Mouse (Mus musculus) layer of hippocampus, adult 2 months (tissue): ENCODE measurements around the gene Htr2b. TPM values are rescaled to one million over a fixed set of nuclear protein-coding genes. Genes with fewer than 3 reads are reported as not detected.

Experiments
- DNase-seq, 2 experiments: peaks; one replicate each; pipeline ENCODE4 v3.0.0; 2022; ENCODE audit warnings: low spot score in 2 of 2
- H3K27ac ChIP-seq: fragments of 200-600 bp; 2 replicates; pipeline ENCODE4 v1.8.1; 2022
- H3K4me3 ChIP-seq: fragments of 200-600 bp; 2 replicates; pipeline ENCODE4 v1.8.1; 2022; ENCODE audit warnings: mild to moderate bottlenecking
- CTCF ChIP-seq: fragments of 200-600 bp; conservative IDR thresholded peaks from 2 replicates; pipeline ENCODE4 v1.8.1; 2022; ENCODE audit warnings: antibody characterized with exemption, mild to moderate bottlenecking, moderate library complexity
- total RNA-seq, 2 experiments: library from RNA; stranded (reverse); gene quantifications; 2 replicates each; pipeline ENCODE4 v1.2.3; 2021

Gene Htr2b
- total RNA-seq, 2 experiments from 2014 or later: not detected

DNA sequence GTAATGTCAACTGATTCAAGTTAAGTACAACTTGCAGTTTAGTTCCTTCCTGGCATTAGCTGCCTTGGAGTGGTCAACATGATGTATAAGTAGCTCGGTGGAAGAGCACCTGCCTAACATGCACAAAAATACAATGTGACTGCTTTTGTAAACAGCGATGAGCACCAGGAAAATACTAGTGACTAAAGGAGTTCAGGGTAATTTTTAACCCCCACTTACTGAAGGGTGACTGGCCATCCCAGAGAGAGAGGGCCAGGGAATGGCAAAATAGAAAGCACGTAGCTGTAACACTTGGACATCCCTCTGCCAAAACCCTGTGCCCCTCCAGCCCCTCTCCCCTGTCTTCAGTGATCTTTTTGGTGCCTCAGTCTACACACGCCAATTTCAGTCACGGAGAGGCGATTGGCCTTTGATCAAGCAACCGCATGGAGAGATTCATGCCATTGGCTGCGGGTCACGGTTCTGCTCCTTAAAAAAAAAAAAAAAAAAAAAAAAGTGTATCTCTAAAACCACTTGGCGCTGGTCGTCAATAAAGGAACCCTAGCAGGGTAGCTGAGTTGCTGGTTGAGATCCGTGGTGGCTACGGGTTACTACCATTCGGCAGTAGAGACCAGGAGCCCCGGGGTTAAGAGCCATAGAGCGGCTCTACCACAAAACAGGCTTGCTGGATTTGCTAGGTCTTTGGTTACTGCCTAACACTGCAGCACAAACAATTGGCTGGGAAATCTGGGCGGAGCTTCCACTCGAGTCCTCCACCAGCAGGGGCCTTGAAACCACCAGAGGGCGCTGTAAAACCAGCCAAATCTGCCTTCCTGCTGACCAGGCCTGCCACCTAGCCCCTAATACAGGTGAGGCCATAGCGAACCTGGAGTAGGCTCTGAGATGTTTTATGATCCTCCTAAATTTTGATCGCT lies 52.7 kb downstream of the Htr2b start:
- H3K4me3 ChIP-seq: peak overlapping the region; percentile 55
- DNase-seq: peak; percentile 94 to 97
- peak; percentile 97 for TF ChIP-seq CTCF
- H3K27ac ChIP-seq: peak overlapping the region; percentile 86

DNA sequence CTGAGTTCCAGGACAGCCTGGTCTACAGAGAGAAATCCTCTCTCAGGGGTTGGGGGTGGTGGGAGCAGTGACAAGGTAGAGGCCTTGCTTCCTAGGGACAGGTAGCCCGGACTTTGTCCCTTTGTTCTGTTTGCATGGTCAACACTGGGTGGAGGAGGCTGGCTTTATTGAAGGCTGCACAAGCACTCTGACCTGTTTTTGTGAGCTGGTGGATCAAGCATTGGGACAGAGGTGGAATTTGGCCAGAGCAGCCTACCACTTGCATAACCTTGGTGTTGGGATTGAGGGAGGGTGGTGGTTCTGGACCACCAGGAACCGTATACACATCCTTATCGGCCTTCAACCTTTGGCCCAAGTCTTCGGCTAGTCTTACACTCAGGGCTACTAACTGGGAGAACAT lies 55.5 kb downstream of the Htr2b start:
- DNase-seq: no peak
- peak overlapping the region; percentile 83; the same call in 1 of the 2 replicates for H3K27ac ChIP-seq
- TF ChIP-seq CTCF: no peak
- no peak overlapping the region for H3K4me3 ChIP-seq

DNA sequence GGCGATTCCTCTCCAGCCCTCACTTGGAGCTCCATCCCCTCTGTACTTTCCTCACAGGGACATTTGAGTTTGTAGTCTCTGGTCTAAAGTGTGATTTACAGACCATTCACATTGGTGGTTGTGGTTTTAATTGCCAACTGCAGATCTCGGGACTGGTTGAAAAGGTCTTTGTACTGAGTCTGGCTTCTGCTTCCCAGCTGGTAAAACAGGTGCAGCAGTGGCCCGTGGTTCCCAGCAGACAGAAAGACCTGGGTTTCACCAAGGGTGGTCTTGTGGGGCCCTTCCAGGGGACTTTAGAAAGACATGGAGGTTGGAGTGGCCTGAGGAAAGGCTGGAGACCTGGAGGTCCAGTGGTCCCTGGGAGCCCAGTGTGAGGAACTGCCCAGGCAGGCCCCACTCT lies 56.8 kb downstream of the Htr2b start:
- DNase-seq: no peak
- Histone ChIP-seq H3K27ac (peak overlapping the region; percentile 83; the same call in 1 of the 2 replicates), H3K4me3 (no peak overlapping the region)
- no peak for TF ChIP-seq CTCF

DNA sequence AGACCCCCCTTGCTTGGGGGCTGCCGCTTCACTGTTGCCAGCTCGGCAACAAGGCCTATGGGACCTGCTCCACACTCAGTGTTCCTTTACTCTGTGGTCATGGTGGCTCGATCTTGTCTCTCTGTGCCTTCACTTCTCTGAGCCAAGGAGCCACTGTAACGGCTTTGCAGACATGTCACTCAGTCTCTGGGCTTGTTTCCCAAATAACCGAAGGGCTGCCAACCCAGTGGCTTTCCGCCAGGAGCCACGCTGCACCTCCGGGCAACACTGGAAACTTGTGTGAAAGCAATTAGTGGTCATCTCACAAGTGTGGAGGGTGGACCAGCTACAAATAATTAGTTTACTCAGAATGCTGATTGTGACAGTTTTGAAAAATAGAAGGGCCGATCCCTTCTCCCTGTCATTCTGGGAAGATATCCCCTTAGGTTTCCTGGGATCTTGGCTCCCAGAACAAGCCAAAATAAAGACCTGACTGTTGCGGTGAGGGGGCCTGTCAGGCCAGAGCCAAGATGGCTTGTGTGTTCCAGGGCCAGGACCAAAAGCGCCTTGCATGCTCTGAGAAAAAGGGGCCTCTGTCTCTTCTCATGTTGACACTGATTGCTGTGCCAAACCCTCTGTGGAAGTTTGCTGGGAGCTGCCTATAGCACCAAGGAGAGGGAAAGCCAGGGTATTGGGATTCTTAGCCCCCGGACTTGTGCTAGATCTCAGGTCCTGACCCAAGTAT lies 58.4 kb downstream of the Htr2b start:
- Histone ChIP-seq H3K27ac (peak overlapping the region; percentile 83), H3K4me3 (no peak overlapping the region)
- DNase-seq: peak; percentile 67 to 79
- TF ChIP-seq CTCF: no peak

Other genes starting within 250 kb of the Htr2b start
- 100 to 1,000 TPM; 748 to 802 TPM for gene Itm2c, start 217.7 kb downstream of the Htr2b start, total RNA-seq
- gene 4933407L21Rik, start 183.5 kb downstream of the Htr2b start, total RNA-seq: 1 to 10 TPM; 3.3 to 3.6 TPM
- not detected for gene Gpr55, start 151.0 kb downstream of the Htr2b start, total RNA-seq
- 1 to 10 TPM; 1.2 TPM for gene Spata3, start 95.2 kb downstream of the Htr2b start, total RNA-seq
- 10 to 100 TPM in 1 of 2 experiments, 1 to 10 TPM in 1; 9.8 to 11.9 TPM for gene 2810459M11Rik, start 66.1 kb downstream of the Htr2b start, total RNA-seq
- gene Psmd1, start 47.6 kb downstream of the Htr2b start, total RNA-seq: 100 to 1,000 TPM; 105 to 111 TPM
- 1 to 10 TPM; 2.1 to 9.0 TPM for gene Gm21972, start 21.7 kb upstream of the Htr2b start, total RNA-seq
- 10 to 100 TPM; 37.3 to 40.1 TPM for gene Armc9, start 42.8 kb upstream of the Htr2b start, total RNA-seq
- gene B3gnt7, start 190.9 kb upstream of the Htr2b start, total RNA-seq: 1 to 10 TPM in 1 of 2 experiments, under 1 TPM in 1; 0.98 to 1.2 TPM
- 100 to 1,000 TPM; 140 to 145 TPM for gene Ncl, start 247.4 kb upstream of the Htr2b start, total RNA-seq